Mouse (Mus musculus) limb, embryonic 14.5 days (tissue): ENCODE results near the gene Timmdc1. TPM values are rescaled to one million over a fixed set of nuclear protein-coding genes. Genes with fewer than 3 reads are reported as not detected.

Source experiments
- ATAC-seq: fragments of 200-750 bp; cut with Nextera tagmentation; 2 replicates; pipeline ENCODE4 v1.8.0; 2017; ENCODE audit warnings: low read depth, moderate number of reproducible peaks, moderate TSS enrichment; ENCODE audit not compliant: low FRiP score
- DNase-seq: peaks from one replicate; pipeline ENCODE4 v3.0.0-alpha.2; 2015; ENCODE audit warnings: low spot score
- H3K27ac ChIP-seq: fragments of 300-500 bp; sonication (generic); replicated peaks from 2 replicates; pipeline ENCODE4 v1.5.1; 2014; ENCODE audit warnings: low read depth, mild to moderate bottlenecking, low read length, moderate library complexity, mixed read lengths
- H3K27me3 ChIP-seq: fragments of 300-500 bp; sonication (generic); 2 replicates; pipeline ENCODE4 v1.6.1; 2014; ENCODE audit warnings: low read length, mixed read lengths; ENCODE audit not compliant: control insufficient read depth, insufficient read depth
- H3K36me3 ChIP-seq: fragments of 300-500 bp; sonication (generic); 2 replicates; pipeline ENCODE4 v1.6.1; 2014; ENCODE audit warnings: mild to moderate bottlenecking, low read length, moderate library complexity, mixed read lengths; ENCODE audit not compliant: control insufficient read depth, insufficient read depth
- H3K4me1 ChIP-seq: fragments of 300-500 bp; sonication (generic); 2 replicates; pipeline ENCODE4 v1.6.1; 2014; ENCODE audit warnings: antibody characterized with exemption, low read length, mixed read lengths; ENCODE audit not compliant: control insufficient read depth, insufficient read depth
- H3K4me2 ChIP-seq: fragments of 300-500 bp; sonication (generic); replicated peaks from 2 replicates; pipeline ENCODE4 v1.6.1; 2014; ENCODE audit warnings: low read depth, mild to moderate bottlenecking, low read length, moderate library complexity; ENCODE audit not compliant: severe bottlenecking
- H3K4me3 ChIP-seq: fragments of 300-500 bp; sonication (generic); replicated peaks from 2 replicates; pipeline ENCODE4 v1.5.1; 2014; ENCODE audit warnings: low read length
- H3K9ac ChIP-seq: fragments of 300-500 bp; sonication (generic); 2 replicates; pipeline ENCODE4 v1.6.1; 2014; ENCODE audit warnings: mild to moderate bottlenecking, low read depth, low read length, moderate library complexity; ENCODE audit not compliant: severe bottlenecking
- H3K9me3 ChIP-seq: fragments of 300-500 bp; sonication (generic); 2 replicates; pipeline ENCODE4 v1.6.1; 2016; ENCODE audit warnings: low read length; ENCODE audit not compliant: control insufficient read depth
- POLR2A ChIP-seq: fragments of 200-500 bp; IDR thresholded peaks from 2 replicates; pipeline ENCODE4 v1.8.0; 2012; ENCODE audit warnings: inconsistent platforms, mild to moderate bottlenecking, moderate library complexity, borderline replicate concordance; ENCODE audit not compliant: insufficient read depth, insufficient read length; ENCODE audit errors: extremely low read depth
- WGBS: fragments of 180-500 bp; shearing (Covaris S2); extraction: QIAGEN DNeasy Blood & Tissue Kit; methylation state at CpG from one replicate; pipeline ENCODE4 v1.1.7; 2014; 5-methylcytosine and 5-hydroxymethylcytosine counted together
- polyA plus RNA-seq, 2 experiments: library from polyadenylated mRNA; depleted of rRNA in 1 of 2; stranded (reverse) in 1 of 2; unstranded in 1 of 2; fragments of >200 nt; fragmentation: Nextera tagmentation in 1 of 2; extraction: Ambion mirVana in 1 of 2; gene quantifications; 2 replicates each; pipeline versions ENCODE4 v1.2.1 to v1.2.3; 2012 to 2014

Timmdc1 gene
- polyA plus RNA-seq, 2 experiments = 15.5 to 21.2 TPM

DNA sequence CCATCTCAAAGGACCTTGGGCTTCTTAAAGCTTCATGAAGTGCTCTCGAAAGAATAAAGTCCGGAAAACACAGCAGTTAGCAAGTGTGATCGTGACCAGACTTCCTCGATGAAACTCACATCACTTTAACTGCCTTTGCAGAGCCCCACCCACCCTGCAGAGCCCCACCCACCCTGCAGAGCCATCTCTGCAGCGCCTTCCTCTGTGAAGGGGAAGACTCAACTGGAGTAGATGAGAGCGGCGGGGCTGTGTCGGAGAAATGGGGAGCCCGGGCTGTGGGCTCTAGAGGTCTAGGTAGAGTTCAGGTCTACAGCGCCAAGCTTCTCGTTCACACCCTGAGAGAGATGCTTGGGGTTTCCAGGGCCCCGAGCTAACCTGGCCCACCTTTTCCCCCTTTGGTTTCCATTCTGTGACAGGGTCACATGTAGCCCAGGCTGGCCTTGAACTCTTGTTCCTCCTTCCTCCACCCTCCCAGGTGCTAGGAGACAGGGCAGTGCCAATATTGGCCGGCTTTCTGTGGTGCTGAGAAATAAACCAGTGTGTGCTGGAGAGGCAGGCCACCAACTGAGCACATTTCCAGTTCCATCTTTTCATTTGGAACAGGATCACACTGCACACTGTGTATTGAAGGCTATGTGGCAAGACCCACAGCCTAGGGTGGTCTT lies 16.4 kb upstream of the Timmdc1 start:
- H3K9me3 ChIP-seq = no peaks in the 10 kb centered on the region
- H3K27ac ChIP-seq = no peak overlapping the region
- 92% methylated on average over 12 of the region's 13 CpGs for WGBS
- no peak overlapping the region for H3K9ac ChIP-seq
- no peak overlapping the region for H3K4me2 ChIP-seq
- DNase-seq (no peak), ATAC-seq (no peak)
- H3K4me1 ChIP-seq = no peaks in the 10 kb centered on the region
- H3K4me3 ChIP-seq = no peak overlapping the region
- TF ChIP-seq POLR2A = no peak
- H3K36me3 ChIP-seq = peaks cover 66% of the 10 kb centered on the region
- H3K27me3 ChIP-seq = no peaks in the 10 kb centered on the region

DNA sequence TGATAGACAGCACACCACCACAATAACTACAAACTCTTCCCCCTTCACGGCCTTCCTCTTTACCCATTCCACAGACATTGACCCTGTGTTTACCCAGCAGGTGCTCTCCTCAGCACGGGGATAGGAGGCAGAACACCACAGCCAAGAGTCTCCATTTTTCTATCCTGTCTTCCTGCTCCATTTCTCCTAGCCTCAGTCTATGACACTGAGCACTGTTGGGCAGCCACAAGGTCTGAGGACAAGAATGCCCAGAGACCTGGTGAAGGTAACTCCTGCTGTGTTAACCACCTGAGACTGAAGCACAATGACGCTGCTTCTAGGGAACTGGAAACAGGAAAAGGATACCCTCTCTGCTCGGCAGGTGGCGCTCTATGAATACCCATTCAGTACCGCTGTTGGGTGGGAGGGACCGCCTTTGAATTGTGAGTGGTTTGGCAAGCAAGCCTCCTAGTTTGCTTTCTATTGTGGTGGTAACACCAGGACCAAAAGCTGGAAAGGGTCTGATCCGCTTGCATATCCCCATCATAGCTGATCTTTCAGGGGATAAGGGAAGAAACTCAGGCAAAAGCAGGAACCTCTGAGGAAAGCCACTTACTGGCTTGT lies 14.2 kb upstream of the Timmdc1 start:
- Histone ChIP-seq H3K4me1 (no peaks in the 10 kb centered on the region), H3K27ac (no peak overlapping the region), H3K9ac (no peak overlapping the region), H3K4me3 (no peak overlapping the region), H3K4me2 (no peak overlapping the region), H3K9me3 (no peaks in the 10 kb centered on the region), H3K27me3 (no peaks in the 10 kb centered on the region), H3K36me3 (peaks cover 66% of the 10 kb centered on the region)
- 56% methylated on average over 8 of the region's 8 CpGs for WGBS
- TF ChIP-seq POLR2A = no peak
- DNase-seq = peak; percentile 86
- no peak for ATAC-seq

DNA sequence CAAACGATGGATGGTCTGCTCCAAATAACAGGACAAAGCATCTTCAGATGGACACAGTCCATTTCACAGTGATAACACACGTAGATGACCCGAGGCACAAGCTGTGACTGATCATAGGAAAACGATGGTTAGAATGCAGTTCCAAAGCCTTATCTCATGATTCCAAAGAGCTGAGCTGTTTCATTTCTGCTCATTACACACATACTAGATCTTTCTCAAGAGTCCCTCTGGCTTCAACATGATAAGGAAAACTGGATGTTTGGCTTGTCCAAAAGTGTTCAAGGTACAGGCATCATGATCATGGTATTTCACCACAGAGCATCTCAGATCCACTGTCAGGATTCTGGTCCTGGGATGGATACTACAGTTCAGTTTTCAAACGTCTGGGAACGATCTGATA lies 3.8 kb upstream of the Timmdc1 start:
- H3K36me3 ChIP-seq = peaks cover 62% of the 10 kb centered on the region
- TF ChIP-seq POLR2A = no peak
- WGBS = 85% methylated on average over 6 of the region's 6 CpGs

DNA sequence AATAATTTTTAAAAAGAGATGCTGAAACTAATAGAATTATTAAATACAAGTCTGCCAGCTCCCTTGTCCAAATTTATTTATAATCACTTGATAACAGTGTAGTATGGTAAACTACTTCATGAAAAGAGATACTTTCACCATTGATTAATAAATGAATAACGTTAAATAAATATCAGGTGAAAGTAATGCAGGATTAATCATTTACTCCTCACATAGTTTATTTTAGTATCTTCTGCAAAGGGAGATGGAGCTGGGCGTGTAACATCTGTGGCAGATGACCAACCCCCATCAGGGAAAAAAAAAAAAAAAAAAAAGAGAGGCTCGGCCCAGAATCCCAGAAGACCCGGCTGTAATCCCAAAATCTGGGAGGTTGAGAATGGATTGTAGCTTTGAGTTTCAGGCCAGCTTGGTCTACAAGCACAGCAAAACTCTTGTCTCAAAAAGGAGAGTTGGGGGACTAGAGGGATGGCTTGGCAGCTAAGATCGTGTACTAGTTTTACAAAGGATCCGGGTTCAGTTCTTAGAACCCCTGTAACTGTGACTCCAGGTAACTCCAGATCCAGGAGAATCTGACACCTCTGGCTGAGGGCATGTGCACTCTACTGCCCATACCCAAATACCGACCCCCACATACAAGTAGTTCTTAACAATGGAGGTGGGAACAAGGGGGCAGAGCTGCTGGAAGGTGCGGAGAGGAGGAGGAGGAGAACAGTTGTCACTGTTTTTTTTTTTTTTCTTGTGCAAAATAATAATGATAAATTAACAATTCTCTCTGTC lies 1.1 kb downstream of the Timmdc1 start:
- Histone ChIP-seq H3K4me1 (peaks cover 8% of the 10 kb centered on the region), H3K4me2 (peak overlapping the region; percentile 52), H3K27me3 (no peaks in the 10 kb centered on the region), H3K4me3 (peak overlapping the region; percentile 99), H3K9me3 (no peaks in the 10 kb centered on the region), H3K9ac (peak overlapping the region; percentile 93), H3K27ac (no peak overlapping the region), H3K36me3 (peaks cover 38% of the 10 kb centered on the region)
- no peak for ATAC-seq
- TF ChIP-seq POLR2A = no peak
- DNase-seq = no peak
- WGBS = 28% methylated on average over 8 of the region's 8 CpGs

More for the DNA sequence above, 3.8 kb upstream of the Timmdc1 start:
- H3K27ac ChIP-seq = no peak overlapping the region
- no peaks in the 10 kb centered on the region for H3K27me3 ChIP-seq
- no peak for ATAC-seq
- no peak overlapping the region for H3K4me3 ChIP-seq
- peaks cover 8% of the 10 kb centered on the region for H3K4me1 ChIP-seq
- H3K9me3 ChIP-seq = no peaks in the 10 kb centered on the region
- H3K4me2 ChIP-seq = no peak overlapping the region
- no peak for DNase-seq
- no peak overlapping the region for H3K9ac ChIP-seq

DNA sequence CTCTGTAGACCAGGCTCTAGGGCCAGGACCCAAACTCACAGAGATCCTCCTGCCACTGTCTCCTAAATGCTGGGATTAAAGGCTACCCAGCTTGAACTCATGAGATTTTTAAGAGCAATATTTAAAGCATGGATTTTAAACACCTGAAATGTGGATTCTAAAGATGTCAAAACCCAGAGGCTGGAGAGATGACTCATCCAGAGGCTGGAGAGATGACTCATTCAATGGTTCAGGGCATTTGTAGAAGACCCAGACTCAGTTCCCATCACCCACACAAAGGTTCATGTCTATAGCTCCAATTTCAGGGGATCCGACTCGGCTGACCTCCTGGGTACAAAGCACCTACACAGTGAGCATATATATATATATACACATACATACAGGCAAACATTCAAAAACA lies 3.3 kb downstream of the Timmdc1 start:
- Histone ChIP-seq H3K4me1 (peaks cover 8% of the 10 kb centered on the region), H3K27ac (no peak overlapping the region), H3K27me3 (no peaks in the 10 kb centered on the region), H3K9ac (no peak overlapping the region), H3K4me2 (no peak overlapping the region), H3K4me3 (no peak overlapping the region), H3K9me3 (no peaks in the 10 kb centered on the region), H3K36me3 (peaks cover 31% of the 10 kb centered on the region)
- WGBS = 94% methylated on average over 2 of the region's 2 CpGs
- DNase-seq (no peak), ATAC-seq (no peak)
- no peak for TF ChIP-seq POLR2A
